Mouse (Mus musculus) urinary bladder, adult 2 months (tissue): ENCODE data around the gene Mndal. TPM values are rescaled to one million over a fixed set of nuclear protein-coding genes. Genes with fewer than 3 reads are reported as not detected.
"Not testable (repeated sequence)": the region's sequence is repeated elsewhere in the genome, so short reads cannot be mapped to it uniquely, and the experiment has no call there.

Source experiments
- DNase-seq: peaks from one replicate; pipeline ENCODE4 v3.0.0; 2022; ENCODE audit warnings: low spot score
- polyA plus RNA-seq: library from polyadenylated mRNA; depleted of rRNA; stranded (reverse); fragments of >200 nt; gene quantifications from 2 replicates; pipeline ENCODE4 v1.2.3, GENCODE M21; 2012; rRNA removed

Mndal gene
- 23.0 and 26.2 TPM in 2 replicates for polyA plus RNA-seq

- not testable (repeated sequence) for DNase-seq
Observed at GRCm38 (mm10) chr1:173941924-173942779, at the start of gene Mndal, which contains the start of gene Ifi203. Gene Mndal (minus strand): TSS chr1:173942491. Gene Ifi203 (minus strand): TSS chr1:173942672.

GRCm38 (mm10) chr1:173982694-173983305 is 40.5 kb upstream of the Mndal start, which contains the start of gene Ifi202b:
Gene Ifi202b (minus strand): TSS chr1:173982744.
- not testable (repeated sequence) for DNase-seq

GRCm38 (mm10) chr1:173981038-173981437 is 38.7 kb upstream of the Mndal start:
- not testable (repeated sequence) for DNase-seq

- DNase-seq, result no peak
Observed at GRCm38 (mm10) chr1:173977622-173978021, 35.3 kb upstream of the Mndal start.

- DNase-seq, result no peak
Observed at GRCm38 (mm10) chr1:173973111-173973510, 30.8 kb upstream of the Mndal start.

DNA sequence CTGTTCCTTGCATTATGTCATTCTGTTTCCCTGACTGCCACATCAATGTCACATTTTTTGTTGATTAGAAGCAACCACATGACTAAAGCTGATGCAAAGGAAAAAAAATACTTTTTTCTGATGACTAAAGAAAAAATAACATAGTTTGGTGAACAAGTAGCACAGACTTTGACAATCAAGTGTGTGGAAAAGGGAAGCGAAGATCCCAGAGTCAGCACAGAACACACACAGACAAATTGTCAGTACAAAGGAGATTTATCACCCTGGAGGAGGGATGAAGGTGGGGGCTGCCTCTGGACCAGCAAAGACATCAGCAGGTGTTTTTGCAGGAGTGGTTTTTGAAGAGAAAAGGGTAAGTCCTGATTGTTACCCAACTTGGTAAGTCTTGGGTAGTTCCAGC is 19.2 kb upstream of the Mndal start:
- DNase-seq, result not testable (repeated sequence)

DNA sequence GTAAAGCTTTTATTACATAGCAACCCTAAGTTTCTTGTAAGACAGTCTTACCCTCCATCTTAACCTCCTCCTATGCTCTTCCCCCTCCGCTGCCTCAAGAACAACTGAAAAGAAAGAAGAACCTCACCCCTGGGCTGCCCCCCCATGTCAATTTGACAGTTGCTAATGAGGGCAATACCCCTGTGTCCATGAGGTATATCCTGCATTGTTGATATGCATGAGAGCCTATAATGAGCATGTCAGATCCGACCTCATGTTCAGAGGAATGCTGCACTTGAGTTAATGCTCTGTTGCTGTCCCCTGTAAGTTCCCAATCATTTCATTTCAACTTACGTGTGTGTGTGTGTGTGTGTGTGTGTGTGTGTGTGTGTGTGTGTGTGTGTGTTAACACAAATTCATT is 17.7 kb upstream of the Mndal start:
- DNase-seq, result not testable (repeated sequence)

DNA sequence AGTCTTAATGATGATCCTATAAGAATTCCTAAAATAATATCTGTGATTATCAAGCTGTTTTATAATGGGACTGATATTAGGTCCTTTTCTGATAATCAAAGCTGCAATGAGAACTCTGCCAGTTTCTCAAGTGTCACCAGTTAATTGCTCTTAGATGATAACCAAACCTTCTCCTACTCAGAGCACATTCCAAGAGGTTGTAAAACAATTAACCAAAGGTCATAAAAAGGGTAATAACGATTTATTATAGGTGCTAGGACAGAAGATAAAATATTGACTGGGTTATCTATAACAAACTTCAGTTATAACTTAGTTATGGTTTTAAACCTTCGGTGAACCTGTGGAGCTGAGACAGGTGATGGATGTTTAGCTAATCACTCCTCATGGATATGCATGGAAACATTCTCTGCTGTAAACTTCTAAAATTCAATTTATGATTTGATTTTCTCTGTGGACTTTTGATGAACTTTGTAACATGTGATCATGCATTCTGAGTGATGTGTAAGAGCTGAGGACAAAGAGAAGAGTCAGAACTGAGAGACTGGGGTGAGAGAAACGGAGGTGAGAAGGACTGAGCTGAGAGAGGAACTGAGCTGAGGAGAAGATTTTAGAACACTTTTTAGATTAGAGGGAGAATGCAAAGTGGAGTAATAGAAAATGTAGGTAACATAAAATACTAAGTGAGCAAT is 13.7 kb upstream of the Mndal start:
- DNase-seq, result not testable (repeated sequence)

- no peak for DNase-seq
Observed at GRCm38 (mm10) chr1:173955071-173955796, 12.9 kb upstream of the Mndal start.

GRCm38 (mm10) chr1:173953563-173953962 is 11.3 kb upstream of the Mndal start:
- DNase-seq, result no peak

DNA sequence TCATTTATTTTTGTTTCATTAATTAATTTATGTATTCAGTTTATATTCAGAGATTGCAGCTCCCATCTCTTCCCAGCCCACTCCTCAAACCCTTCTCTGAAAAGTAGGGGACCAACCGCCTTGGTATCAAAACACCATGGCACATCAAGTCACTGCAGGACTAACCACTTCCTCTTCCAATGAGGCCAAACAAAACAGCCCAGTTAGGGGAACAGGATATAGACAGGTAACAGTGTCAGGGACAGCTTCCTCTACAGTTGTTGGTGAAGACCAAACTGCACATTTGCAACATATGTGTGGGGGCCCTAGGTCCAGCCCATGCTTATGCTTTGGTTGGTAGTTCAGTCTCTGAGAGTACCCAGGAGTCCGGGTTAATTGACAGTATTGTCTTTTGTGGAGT is 6.8 kb upstream of the Mndal start:
- not testable (repeated sequence) for DNase-seq

- DNase-seq, result not testable (repeated sequence)
Observed at GRCm38 (mm10) chr1:173942780-173943066, 432 bp upstream of the Mndal start.

DNA sequence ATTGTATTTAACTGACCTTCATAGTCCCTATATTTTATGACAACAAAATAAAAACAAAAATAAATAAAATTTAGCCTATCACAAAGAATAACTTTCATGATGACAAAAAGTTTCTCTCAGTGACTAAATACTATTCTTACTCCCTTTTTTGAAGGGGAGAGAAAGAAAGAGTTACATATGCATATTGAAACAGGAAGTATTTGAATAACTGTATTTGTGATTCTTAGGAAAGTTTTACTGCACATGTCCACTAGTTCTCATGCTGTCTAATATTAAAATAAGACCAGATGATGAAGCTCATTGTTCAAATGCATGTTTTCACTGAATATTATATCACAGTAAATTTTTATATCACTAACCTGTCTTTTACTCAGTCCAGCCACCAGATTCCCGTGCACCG is 769 bp downstream of the Mndal start:
- DNase-seq, result not testable (repeated sequence)

DNA sequence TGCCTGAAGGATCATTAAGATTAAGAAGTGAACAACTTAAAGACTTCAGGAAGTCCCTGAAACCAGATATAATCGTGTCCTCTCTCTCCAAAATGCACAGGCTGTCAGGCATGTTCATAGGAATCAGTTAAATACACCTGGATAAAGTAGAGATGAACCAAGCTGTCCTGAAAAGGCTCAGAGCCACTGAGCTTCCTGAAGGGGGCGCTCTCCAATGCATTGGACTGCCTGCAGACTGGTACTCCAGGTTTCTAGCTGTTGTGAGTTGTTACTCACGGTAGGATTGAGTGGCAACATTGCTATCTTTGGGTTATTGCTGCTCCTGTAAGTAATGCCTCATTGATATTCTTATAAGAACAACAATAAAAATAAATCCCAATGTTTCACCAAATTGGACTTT is 23.0 kb downstream of the Mndal start:
- DNase-seq, result not testable (repeated sequence)

GRCm38 (mm10) chr1:173914559-173914958 is 27.7 kb downstream of the Mndal start:
- DNase-seq, result no peak

DNA sequence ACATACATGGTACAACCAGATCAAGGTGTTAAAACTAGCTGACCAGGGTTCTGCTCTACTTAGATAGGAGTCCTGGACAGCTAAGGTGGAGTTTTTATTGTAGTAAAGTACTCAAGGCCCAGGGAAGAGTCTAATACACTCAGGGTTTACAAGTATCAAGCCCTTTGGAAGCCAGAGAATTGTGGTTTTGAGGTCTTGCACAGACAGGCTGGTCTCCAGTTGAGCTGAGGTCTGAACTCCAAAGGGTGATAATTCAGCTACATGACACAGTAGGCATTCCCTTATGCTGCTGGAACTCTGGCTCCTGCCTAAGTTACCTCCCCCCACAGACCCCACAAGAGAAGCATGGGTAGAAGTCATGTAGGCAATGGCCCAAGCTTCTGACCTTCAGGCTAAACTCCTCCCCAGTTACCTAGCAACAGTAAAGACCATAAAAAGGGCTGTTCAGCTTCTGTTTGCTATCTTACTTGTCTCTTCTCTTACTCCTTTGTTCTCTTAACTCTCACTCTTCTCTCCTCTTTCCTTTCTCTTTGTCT is 29.0 kb downstream of the Mndal start:
- DNase-seq, result not testable (repeated sequence)

DNA sequence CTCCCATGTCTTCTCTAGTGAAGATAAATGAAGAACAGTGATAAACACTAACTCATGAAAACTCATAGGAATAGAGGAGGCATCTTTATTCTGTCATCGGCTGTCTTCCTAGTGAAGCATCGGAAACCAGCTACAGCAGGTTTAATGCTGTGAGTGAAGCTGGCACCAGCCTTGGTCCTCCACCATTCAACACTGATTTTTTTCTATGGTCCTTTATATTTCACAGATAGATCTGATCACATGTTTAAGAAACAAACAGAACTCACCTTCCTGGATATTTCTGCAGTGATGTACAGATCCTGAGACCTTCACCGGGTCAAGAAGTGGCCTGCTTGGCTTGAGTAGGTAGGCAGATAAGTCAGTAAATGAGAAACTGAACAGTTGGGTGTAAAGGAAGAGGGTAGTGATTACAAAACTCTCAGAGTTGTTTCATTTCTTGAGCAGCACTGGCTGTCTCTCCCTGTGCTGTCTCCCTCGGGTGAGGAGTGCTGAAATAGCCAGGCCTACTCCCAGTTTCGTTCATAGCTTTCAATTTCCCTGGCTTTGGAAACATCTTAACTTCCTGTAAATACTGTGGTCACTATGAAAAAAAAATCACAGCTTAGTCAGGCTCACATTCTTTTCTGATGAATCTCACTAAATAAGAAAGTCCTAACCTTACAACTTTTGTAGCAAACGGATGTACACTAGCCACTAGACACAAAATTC is 29.6 kb downstream of the Mndal start, which contains the start of gene Ifi211:
Gene Ifi211, minus strand, starts transcription at position 499 of the 708 bp plus-strand sequence.
- not testable (repeated sequence) for DNase-seq

DNA sequence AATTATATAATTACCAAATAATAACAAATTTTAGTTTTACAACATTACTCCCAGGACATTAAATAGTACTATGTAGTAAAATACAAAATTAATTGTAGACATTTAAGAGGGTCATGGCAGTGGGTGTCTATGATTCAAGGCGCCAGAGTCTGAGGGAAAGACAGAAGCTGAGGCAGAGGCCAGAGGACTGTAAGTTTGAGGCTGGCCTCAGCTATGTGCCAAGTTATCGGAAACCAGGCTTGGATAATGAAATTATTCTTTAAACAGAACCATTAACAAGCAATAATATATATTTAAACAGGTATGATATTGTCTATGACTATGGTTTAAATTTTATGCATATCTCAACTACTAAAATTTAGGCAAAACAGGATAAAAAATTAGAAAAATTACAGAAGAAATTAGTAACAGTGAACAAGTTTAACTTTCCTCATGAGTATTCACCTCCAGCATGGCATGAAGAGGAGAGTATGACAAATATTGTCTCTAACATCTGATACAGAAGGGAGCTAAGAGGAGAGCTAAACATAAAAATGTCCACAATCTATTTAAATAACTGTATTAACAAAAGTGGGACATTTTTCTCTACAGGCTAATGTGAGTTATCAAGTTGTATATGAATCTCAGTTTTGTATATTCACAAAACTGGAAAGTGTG is 30.4 kb downstream of the Mndal start:
- no peak for DNase-seq

- DNase-seq, result not testable (repeated sequence)
Observed at GRCm38 (mm10) chr1:173908390-173908789, 33.9 kb downstream of the Mndal start.

DNA sequence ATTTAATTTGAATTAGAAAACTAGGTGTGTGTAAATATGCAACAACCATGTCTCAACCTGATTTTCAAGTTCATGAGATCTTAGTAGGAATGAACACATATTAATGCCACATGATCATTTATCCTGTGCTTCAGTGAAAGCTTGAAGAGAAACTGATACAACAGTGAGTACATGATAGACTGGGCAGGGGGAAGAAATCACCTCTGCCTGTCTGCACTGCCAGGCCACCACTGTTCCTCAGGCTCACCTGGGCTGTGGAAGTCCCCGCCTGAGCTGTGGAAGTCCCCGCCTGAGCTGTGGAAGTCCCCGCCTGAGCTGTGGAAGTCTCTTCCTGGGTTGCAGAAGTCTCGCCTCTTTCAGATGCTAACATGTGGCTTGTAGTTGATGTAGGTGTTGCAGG is 36.4 kb downstream of the Mndal start:
- DNase-seq, result not testable (repeated sequence)
